Mouse (Mus musculus): ENCODE measurements around the gene Gpr153. TPM values are rescaled to one million over a fixed set of nuclear protein-coding genes. Genes with fewer than 3 reads are reported as not detected.

Gene Gpr153
- polyA plus RNA-seq, 1 experiment from 2014 or later = 8.5 TPM

GRCm38 (mm10) chr4:152292102-152292765 lies 18.2 kb downstream of the Gpr153 start:
- ATAC-seq (ENCODE audit: low read depth) = no peak
- Histone ChIP-seq H3K27me3 (ENCODE audit: control insufficient read depth, insufficient read depth, low read depth, low read length) (peaks cover 46% of the 10 kb centered on the region), H3K36me3 (ENCODE audit: control insufficient read depth, insufficient read depth, low read length) (no peaks in the 10 kb centered on the region), H3K4me3 (ENCODE audit: low read length) (no peak overlapping the region), H3K4me1 (replicated peaks; ENCODE audit: control insufficient read depth, insufficient read depth, low read length) (peaks cover 8% of the 10 kb centered on the region; the same call in 1 of the 2 replicates), H3K9me3 (ENCODE audit: control insufficient read depth, low read length) (no peaks in the 10 kb centered on the region), H3K9ac (ENCODE audit: low read length) (no peak overlapping the region), H3K4me2 (ENCODE audit: low read depth, low read length) (no peak overlapping the region), H3K27ac (ENCODE audit: low read length) (no peak overlapping the region)
- WGBS = 20% methylated on average over 12 of the region's 12 CpGs

DNA sequence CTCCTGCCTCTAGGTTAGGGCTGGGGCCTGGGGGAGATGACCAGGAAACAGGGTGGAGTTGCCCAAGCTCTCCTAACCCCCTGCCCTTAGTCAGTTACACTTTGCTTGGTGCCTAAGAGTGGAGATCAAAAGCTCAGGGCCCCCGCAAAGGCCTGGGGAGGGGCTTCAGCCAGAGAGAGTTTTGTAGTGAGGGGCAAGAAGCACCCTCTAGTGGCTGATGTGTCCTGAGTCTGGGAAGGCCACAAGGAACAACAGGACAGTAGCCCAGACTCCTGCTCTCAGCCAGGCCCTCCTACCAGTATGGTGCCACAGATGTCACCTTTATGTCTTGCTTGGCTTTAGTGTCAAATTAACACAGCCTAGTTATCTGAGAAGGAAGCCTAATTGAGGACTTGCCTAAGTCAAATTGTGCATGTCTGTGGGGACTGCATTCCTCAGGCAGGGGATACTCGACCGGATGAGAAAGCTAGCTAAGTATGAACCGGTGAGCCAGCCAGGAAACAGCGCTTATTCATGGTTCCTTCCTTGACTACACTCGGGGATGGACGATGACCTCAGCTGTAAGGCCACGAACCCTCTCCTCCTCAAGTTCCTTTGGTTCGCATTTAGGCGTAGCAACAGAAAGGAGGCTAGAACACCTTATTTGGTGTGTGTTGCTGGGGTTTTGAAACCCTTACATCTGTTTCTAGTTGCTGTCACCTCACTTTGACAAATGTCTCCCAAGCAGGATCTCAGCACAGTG lies 20.3 kb downstream of the Gpr153 start:
- H3K27ac ChIP-seq (ENCODE audit: low read length) = 0 out of 2 replicates have a peak overlapping the region, but pooled peaks have one; percentile 16
- 46% methylated on average over 10 of the region's 10 CpGs for WGBS
- H3K36me3 ChIP-seq (ENCODE audit: control insufficient read depth, insufficient read depth, low read length) = no peaks in the 10 kb centered on the region
- H3K9ac ChIP-seq (ENCODE audit: low read length) = no peak overlapping the region
- H3K9me3 ChIP-seq (ENCODE audit: control insufficient read depth, low read length) = no peaks in the 10 kb centered on the region
- ATAC-seq (ENCODE audit: low read depth) = no peak
- H3K27me3 ChIP-seq (ENCODE audit: control insufficient read depth, insufficient read depth, low read depth, low read length) = peaks cover 32% of the 10 kb centered on the region
- no peak overlapping the region for H3K4me2 ChIP-seq (ENCODE audit: low read depth, low read length)
- no peak overlapping the region for H3K4me3 ChIP-seq (ENCODE audit: low read length)
- H3K4me1 ChIP-seq (replicated peaks; ENCODE audit: control insufficient read depth, insufficient read depth, low read length) = peaks cover 15% of the 10 kb centered on the region

- H3K9ac ChIP-seq (ENCODE audit: low read length) = no peak overlapping the region
- peaks cover 15% of the 10 kb centered on the region for H3K4me1 ChIP-seq (replicated peaks; ENCODE audit: control insufficient read depth, insufficient read depth, low read length)
- no peaks in the 10 kb centered on the region for H3K9me3 ChIP-seq (ENCODE audit: control insufficient read depth, low read length)
- peaks cover 17% of the 10 kb centered on the region for H3K27me3 ChIP-seq (ENCODE audit: control insufficient read depth, insufficient read depth, low read depth, low read length)
- 14% methylated on average over 4 of the region's 4 CpGs for WGBS
- peak overlapping the region; percentile 44 for H3K27ac ChIP-seq (ENCODE audit: low read length)
- peaks cover 11% of the 10 kb centered on the region; the same call in 1 of the 2 replicates for H3K36me3 ChIP-seq (ENCODE audit: control insufficient read depth, insufficient read depth, low read length)
- H3K4me3 ChIP-seq (ENCODE audit: low read length) = no peak overlapping the region
- H3K4me2 ChIP-seq (ENCODE audit: low read depth, low read length) = no peak overlapping the region
- no peak for ATAC-seq (ENCODE audit: low read depth)
Measured at GRCm38 (mm10) chr4:152295916-152296315, 21.9 kb downstream of the Gpr153 start.

DNA sequence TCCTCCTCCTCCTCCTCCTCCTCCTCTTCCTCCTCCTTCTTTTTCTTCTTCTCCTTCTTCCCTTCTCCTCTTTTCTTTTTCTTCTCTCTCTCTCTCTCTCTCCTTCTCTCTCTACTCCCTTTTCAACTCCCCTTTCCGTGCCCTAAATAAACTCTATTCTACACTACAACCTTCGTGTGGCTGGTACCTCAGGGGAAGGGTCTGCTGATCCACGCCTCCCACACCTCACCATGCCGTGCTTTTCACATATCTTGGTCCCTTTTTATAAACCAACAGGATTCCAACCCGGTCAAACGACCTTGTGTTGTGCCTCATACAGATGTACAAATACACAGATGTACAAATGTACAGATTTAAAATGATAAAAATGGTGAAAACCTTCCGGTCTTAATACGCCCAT lies 22.3 kb downstream of the Gpr153 start:
- H3K9me3 ChIP-seq (ENCODE audit: control insufficient read depth, low read length) = no peaks in the 10 kb centered on the region
- H3K9ac ChIP-seq (ENCODE audit: low read length) = peak overlapping the region; percentile 72
- WGBS = 8% methylated on average over 8 of the region's 8 CpGs
- peaks cover 15% of the 10 kb centered on the region for H3K4me1 ChIP-seq (replicated peaks; ENCODE audit: control insufficient read depth, insufficient read depth, low read length)
- H3K27me3 ChIP-seq (ENCODE audit: control insufficient read depth, insufficient read depth, low read depth, low read length) = peaks cover 12% of the 10 kb centered on the region
- H3K4me3 ChIP-seq (ENCODE audit: low read length) = peak overlapping the region; percentile 65
- ATAC-seq (ENCODE audit: low read depth) = no peak
- peaks cover 11% of the 10 kb centered on the region; the same call in 1 of the 2 replicates for H3K36me3 ChIP-seq (ENCODE audit: control insufficient read depth, insufficient read depth, low read length)
- H3K4me2 ChIP-seq (ENCODE audit: low read depth, low read length) = peak overlapping the region; percentile 62
- H3K27ac ChIP-seq (ENCODE audit: low read length) = peak overlapping the region; percentile 51

DNA sequence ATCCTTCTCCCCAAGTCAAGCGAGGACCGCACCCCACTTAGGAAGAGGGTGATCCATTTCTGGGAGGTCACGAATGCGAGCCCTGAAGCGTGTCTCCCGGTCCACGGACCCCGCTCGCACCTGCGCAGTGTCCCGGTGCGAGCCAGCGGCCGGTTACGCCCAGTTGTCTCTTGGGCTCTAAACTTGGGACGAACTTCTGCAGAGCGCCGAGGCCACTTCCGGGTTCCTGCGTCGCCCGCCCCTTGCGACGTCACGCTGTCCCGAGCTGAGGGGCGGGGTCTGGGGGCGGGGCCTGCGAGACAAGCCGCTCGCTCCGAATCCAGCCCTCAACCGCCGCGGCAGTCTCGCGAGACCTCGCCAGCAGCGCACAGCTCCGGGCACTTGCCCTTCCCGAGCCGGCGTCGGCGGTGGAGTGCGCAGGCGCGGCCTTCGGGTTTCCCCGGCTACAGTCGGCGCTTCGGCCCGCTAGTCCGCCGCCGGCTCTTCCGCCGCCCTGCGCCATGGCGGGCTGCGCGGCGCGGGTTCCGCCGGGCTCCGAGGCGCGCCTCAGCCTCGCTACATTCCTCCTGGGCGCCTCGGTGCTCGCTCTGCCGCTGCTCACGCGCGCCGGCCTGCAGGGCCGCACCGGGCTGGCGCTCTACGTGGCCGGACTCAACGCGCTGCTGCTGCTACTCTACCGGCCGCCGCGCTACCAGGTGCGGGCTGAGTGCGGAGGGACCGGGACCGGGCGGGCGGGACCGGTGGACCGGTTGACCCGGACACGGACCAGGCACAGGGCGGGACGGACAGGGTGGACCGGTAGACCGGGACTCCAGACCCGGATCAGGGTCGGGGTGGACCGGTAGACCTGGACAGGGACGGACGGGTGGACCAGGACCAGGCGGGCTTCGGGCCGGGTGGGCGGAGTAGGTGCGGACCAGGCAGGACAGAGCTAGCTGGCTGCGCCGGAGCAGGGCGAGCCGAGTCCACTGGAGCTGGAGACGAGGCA lies 23.1 kb downstream of the Gpr153 start, which contains the start of gene Icmt:
Gene Icmt, plus strand, starts transcription at position 354 of the 988 bp plus-strand sequence.
- H3K9ac ChIP-seq (ENCODE audit: low read length) = peak within 1 kb of the TSS; percentile 93
- peaks cover 11% of the 10 kb centered on the region; the same call in 1 of the 2 replicates for H3K36me3 ChIP-seq (ENCODE audit: control insufficient read depth, insufficient read depth, low read length)
- peak within 1 kb of the TSS; percentile 97 for H3K4me3 ChIP-seq (ENCODE audit: low read length)
- ATAC-seq (ENCODE audit: low read depth) = peak; percentile 97
- under 1% methylated on average over 102 of the region's 119 CpGs for WGBS
- H3K4me2 ChIP-seq (ENCODE audit: low read depth, low read length) = peak within 1 kb of the TSS; percentile 98
- H3K27me3 ChIP-seq (ENCODE audit: control insufficient read depth, insufficient read depth, low read depth, low read length) = peaks cover 4% of the 10 kb centered on the region
- H3K4me1 ChIP-seq (replicated peaks; ENCODE audit: control insufficient read depth, insufficient read depth, low read length) = peaks cover 15% of the 10 kb centered on the region
- H3K27ac ChIP-seq (ENCODE audit: low read length) = peak within 1 kb of the TSS; percentile 69
- H3K9me3 ChIP-seq (ENCODE audit: control insufficient read depth, low read length) = no peaks in the 10 kb centered on the region

GRCm38 (mm10) chr4:152298836-152299235 lies 24.8 kb downstream of the Gpr153 start:
- Histone ChIP-seq H3K9ac (ENCODE audit: low read length) (no peak overlapping the region), H3K9me3 (ENCODE audit: control insufficient read depth, low read length) (no peaks in the 10 kb centered on the region), H3K27me3 (ENCODE audit: control insufficient read depth, insufficient read depth, low read depth, low read length) (no peaks in the 10 kb centered on the region), H3K27ac (ENCODE audit: low read length) (no peak overlapping the region), H3K4me1 (replicated peaks; ENCODE audit: control insufficient read depth, insufficient read depth, low read length) (peaks cover 15% of the 10 kb centered on the region), H3K4me3 (ENCODE audit: low read length) (no peak overlapping the region), H3K4me2 (ENCODE audit: low read depth, low read length) (no peak overlapping the region), H3K36me3 (ENCODE audit: control insufficient read depth, insufficient read depth, low read length) (peaks cover 18% of the 10 kb centered on the region)
- 80% methylated on average over 14 of the region's 14 CpGs for WGBS
- no peak for ATAC-seq (ENCODE audit: low read depth)

DNA sequence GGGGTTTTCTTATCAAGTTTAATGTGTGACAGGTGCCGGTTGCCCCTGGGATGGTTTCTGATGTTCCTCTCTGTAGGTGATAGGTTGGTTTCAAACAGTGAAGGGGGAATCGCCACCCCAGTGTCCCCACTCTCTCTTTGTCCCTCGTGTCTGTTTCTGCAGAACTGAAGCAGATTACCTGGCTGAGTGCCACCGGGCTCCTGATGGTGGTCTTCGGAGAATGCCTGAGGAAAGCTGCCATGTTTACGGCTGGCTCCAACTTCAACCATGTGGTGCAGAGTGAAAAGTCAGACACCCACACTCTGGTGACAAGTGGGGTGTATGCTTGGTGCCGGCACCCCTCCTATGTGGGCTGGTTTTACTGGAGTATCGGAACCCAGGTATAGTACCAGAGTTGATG lies 26.3 kb downstream of the Gpr153 start:
- no peak overlapping the region for H3K4me2 ChIP-seq (ENCODE audit: low read depth, low read length)
- no peak for ATAC-seq (ENCODE audit: low read depth)
- no peak overlapping the region for H3K9ac ChIP-seq (ENCODE audit: low read length)
- WGBS = 91% methylated on average over 8 of the region's 8 CpGs
- no peaks in the 10 kb centered on the region for H3K27me3 ChIP-seq (ENCODE audit: control insufficient read depth, insufficient read depth, low read depth, low read length)
- no peak overlapping the region for H3K4me3 ChIP-seq (ENCODE audit: low read length)
- no peaks in the 10 kb centered on the region for H3K9me3 ChIP-seq (ENCODE audit: control insufficient read depth, low read length)
- H3K36me3 ChIP-seq (ENCODE audit: control insufficient read depth, insufficient read depth, low read length) = peaks cover 27% of the 10 kb centered on the region
- H3K27ac ChIP-seq (ENCODE audit: low read length) = no peak overlapping the region
- H3K4me1 ChIP-seq (replicated peaks; ENCODE audit: control insufficient read depth, insufficient read depth, low read length) = peaks cover 15% of the 10 kb centered on the region

DNA sequence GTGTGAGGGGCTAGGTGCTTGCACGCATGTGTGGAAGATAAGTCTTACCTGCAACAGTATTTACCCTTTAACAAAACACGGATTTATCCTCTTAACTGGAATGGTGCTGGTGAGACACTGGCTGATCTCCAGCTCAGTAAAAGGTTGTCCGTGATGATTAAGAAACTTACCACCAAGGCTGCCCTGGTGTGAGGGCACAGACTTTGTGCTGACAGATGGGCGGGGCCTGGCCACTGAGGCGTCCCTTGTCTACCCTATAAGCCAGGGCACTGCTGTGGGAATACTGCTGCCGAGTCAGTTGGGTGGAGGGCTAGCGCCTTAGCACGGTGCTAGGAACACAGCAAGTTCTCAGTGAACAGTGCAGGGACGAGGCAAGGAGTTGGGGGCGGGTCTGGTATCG lies 28.0 kb downstream of the Gpr153 start:
- H3K4me2 ChIP-seq (ENCODE audit: low read depth, low read length) = no peak overlapping the region
- no peak overlapping the region for H3K27ac ChIP-seq (ENCODE audit: low read length)
- peaks cover 27% of the 10 kb centered on the region for H3K36me3 ChIP-seq (ENCODE audit: control insufficient read depth, insufficient read depth, low read length)
- H3K4me1 ChIP-seq (replicated peaks; ENCODE audit: control insufficient read depth, insufficient read depth, low read length) = peaks cover 7% of the 10 kb centered on the region
- ATAC-seq (ENCODE audit: low read depth) = no peak
- no peaks in the 10 kb centered on the region for H3K27me3 ChIP-seq (ENCODE audit: control insufficient read depth, insufficient read depth, low read depth, low read length)
- 71% methylated on average over 11 of the region's 11 CpGs for WGBS
- H3K4me3 ChIP-seq (ENCODE audit: low read length) = no peak overlapping the region
- H3K9ac ChIP-seq (ENCODE audit: low read length) = no peak overlapping the region
- no peaks in the 10 kb centered on the region for H3K9me3 ChIP-seq (ENCODE audit: control insufficient read depth, low read length)

All from lung, embryonic 16.5 days (tissue).